Mouse (Mus musculus) telencephalon, adult 2 months (tissue): ENCODE results near the gene Tnfsf9.

Experiments used
- DNase-seq: peaks from one replicate; pipeline ENCODE4 v3.0.0-alpha.2; 2011; ENCODE audit warnings: low read depth, low spot score

Tnfsf9 gene

DNA sequence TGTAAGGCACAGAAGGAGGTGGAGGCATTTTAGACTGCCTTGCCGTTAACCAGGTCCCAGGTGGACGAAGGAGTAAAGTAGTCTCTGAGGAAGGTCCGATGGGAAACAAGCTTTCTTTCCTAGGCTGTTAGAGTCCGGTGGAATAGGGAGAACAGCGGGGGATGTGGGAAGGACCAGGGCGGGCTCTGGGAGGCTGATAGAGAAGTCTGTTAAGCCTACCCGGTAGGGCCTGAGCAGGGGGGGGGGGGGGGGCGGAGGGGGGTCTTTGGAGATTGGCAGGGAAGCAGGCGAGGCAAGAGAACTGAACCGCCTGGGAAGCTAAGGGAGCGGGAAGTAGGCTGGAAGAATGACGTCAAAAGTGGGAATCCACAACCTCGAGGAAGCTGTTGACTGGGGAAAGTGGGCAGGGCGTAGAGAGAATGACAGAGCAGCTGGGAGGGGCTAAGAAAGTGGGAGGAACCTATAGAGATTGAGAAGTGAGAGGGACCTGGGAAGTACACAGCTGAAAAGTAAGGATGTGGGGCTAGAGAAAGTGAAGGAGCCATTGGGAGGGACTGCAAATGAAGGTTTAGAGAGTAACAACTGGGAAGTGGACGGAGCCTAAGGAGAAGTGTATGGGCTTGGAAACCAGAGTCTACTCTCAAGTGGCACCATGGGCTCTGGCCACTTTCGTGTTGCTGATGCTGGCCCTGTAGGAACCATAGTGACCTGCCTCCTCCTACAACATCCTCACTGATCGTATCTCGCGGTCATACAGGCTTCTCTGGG, 9.1 kb upstream of the Tnfsf9 start:
- DNase-seq, result no peak

- DNase-seq, result no peak
Measured at GRCm38 (mm10) chr17:57096623-57096920, 8.6 kb upstream of the Tnfsf9 start.

- DNase-seq, result no peak
Measured at GRCm38 (mm10) chr17:57098321-57098720, 6.8 kb upstream of the Tnfsf9 start.

GRCm38 (mm10) chr17:57099629-57100325, 5.3 kb upstream of the Tnfsf9 start:
- DNase-seq, result no peak

GRCm38 (mm10) chr17:57102276-57102675, 2.8 kb upstream of the Tnfsf9 start:
- no peak for DNase-seq

- DNase-seq, result no peak
Measured at GRCm38 (mm10) chr17:57104496-57104895, 629 bp upstream of the Tnfsf9 start.

- DNase-seq, result no peak
Measured at GRCm38 (mm10) chr17:57106035-57106368, 877 bp downstream of the Tnfsf9 start.

- no peak for DNase-seq
Measured at GRCm38 (mm10) chr17:57107064-57107463, 1.9 kb downstream of the Tnfsf9 start.

GRCm38 (mm10) chr17:57108040-57108665, 3.0 kb downstream of the Tnfsf9 start:
- DNase-seq, result no peak

- no peak for DNase-seq
Measured at GRCm38 (mm10) chr17:57108666-57109171, 3.6 kb downstream of the Tnfsf9 start.

- no peak for DNase-seq
Measured at GRCm38 (mm10) chr17:57110005-57110404, 4.9 kb downstream of the Tnfsf9 start.

DNA sequence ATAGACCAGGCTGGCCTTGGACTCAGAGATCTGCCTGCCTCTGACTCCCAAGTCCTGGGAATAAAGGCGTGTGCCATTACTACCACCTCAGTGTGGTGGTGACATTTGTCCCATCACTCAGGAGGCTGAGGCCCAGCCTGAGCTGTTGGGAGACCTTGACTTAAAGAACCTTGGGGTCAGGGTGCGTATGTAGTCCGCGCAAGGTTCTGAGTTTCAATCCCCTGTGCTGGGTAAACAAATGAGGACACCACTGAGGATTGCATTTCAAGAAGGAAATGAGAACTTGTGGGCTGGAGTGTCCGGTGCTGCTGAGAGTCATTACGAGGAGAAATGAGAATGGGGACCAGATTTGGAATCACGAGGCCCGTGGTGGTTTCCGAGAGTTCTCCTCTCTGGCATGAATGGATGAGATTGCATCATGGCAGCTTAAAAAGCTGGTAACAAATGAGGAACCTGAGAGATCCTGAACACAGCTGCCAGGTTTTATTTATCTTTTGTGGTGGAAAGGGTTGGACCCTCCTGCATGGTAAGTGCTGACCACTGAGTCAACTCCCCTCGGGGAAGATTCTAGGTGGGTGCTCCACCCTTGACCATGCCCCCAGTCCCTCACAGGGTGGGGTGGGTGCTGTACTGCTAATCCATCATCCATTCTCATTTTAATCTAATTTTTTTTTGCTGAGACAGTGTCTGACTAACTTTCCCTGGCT, 7.8 kb downstream of the Tnfsf9 start:
- no peak for DNase-seq

- DNase-seq, result no peak
Measured at GRCm38 (mm10) chr17:57116801-57117200, 11.7 kb downstream of the Tnfsf9 start.

- DNase-seq, result no peak
Measured at GRCm38 (mm10) chr17:57118524-57119349, 13.6 kb downstream of the Tnfsf9 start.

- no peak for DNase-seq
Measured at GRCm38 (mm10) chr17:57121856-57122255, 16.7 kb downstream of the Tnfsf9 start.

- DNase-seq, result no peak
Measured at GRCm38 (mm10) chr17:57123192-57124118, 18.3 kb downstream of the Tnfsf9 start.

DNA sequence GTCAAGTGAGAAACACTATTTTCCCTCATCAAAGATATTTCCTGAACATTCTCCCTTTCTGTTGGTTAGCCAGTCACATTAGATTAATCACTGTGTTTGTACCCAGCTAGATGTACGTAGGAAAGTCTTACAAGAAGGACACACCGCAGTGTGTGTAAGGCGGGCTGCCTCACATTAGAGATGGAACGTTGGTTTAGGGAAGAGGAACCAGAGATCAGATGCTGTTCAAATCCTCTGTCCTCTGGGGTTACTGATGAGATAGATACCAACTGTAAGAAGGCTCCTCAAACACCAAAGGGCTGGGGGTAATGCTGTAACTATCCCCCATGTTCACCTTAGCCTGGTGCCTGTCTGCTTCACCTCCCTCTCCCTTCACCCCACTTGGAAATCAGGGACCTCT, 19.7 kb downstream of the Tnfsf9 start:
- DNase-seq, result no peak

DNA sequence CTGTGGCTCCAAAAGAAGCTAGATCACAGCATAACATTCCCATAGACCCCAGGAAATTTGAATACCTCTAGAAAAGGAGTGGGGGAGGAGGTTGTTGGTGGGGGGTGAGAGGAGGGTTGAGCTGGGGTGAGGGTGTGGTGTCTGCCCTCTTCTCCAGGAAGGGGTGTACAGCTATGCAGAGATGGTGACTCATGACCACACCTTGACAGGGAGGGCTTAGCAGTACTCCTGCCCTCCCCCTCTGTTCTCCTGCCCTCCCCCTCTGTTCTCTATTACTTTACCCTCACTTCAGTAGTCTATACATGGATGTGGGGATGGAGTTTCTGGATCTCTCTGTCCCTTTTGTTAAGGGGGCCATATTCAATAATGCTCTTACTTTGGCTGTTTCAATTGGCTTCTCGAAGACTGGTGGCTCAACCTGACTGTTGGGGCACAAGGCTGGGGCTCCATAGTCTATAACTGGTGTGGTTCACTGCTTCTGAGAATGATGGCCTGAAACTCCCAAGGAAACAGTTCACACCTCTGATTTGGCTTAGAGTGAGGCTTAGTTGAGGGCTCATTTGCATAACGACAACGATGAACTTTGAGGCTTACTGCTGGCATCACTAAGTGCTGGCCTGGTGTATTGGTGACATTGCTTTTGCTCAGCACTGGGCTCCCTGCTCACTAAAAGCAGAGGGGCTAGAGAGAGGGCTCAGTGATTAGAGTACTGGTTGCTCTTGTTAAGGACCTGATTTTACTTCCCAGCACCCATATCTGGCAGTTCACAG, 20.9 kb downstream of the Tnfsf9 start:
- DNase-seq, result no peak

DNA sequence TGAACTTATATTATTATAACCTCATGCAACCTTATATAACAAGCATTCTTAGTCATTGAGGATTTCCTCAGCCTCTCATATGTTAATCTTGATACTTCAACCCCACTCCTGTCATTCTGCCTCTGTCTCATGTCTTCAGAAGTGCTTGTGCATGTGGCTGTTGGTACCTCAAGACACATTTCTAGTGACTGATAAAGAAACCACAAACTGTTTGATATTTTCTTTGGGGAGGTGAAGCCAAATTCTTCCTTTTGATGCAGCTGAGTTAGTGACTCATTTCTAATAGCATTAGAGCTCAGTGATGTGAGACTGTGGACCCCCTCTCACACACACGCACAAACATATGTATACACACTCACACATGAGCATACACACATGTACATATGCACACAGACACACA, 26.7 kb downstream of the Tnfsf9 start:
- DNase-seq, result no peak
